Mouse (Mus musculus) lung, postnatal 0 days (tissue): ENCODE measurements at regions not wholly inside any gene's neighbourhood (a gene's known extent, or its start where the extent isn't known, plus 50 kb on each side); places are given as distances from the start of the nearest gene placed in this dataset.

Experiments used
- ATAC-seq: fragments of 200-750 bp; cut with Nextera tagmentation; 2 replicates; pipeline ENCODE4 v1.8.0; 2017; ENCODE audit warnings: moderate library complexity
- DNase-seq: peaks from one replicate; pipeline ENCODE4 v3.0.0-alpha.2; 2016; ENCODE audit warnings: low spot score
- H3K27ac ChIP-seq: fragments of 300-500 bp; sonication (generic); 2 replicates; pipeline ENCODE4 v1.5.1; 2014; ENCODE audit warnings: antibody characterized with exemption, mild to moderate bottlenecking, low read length, mixed read lengths
- H3K27me3 ChIP-seq: fragments of 300-500 bp; sonication (generic); replicated peaks from 2 replicates; pipeline ENCODE4 v1.6.1; 2014; ENCODE audit warnings: low read length, mixed read lengths; ENCODE audit not compliant: insufficient read depth
- H3K36me3 ChIP-seq: fragments of 300-500 bp; sonication (generic); 2 replicates; pipeline ENCODE4 v1.6.1; 2014; ENCODE audit warnings: low read length, mixed read lengths; ENCODE audit not compliant: insufficient read depth
- H3K4me1 ChIP-seq: fragments of 300-500 bp; sonication (generic); 2 replicates; pipeline ENCODE4 v1.6.1; 2014; ENCODE audit warnings: antibody characterized with exemption, low read depth, low read length, mixed read lengths; ENCODE audit not compliant: insufficient read depth
- H3K4me2 ChIP-seq: fragments of 300-500 bp; sonication (generic); replicated peaks from 2 replicates; pipeline ENCODE4 v1.6.1; 2014; ENCODE audit warnings: low read depth, mild to moderate bottlenecking, low read length, moderate library complexity, mixed read lengths
- H3K4me3 ChIP-seq: fragments of 300-500 bp; sonication (generic); 2 replicates; pipeline ENCODE4 v1.5.1; 2014; ENCODE audit warnings: low read depth, low read length
- H3K9ac ChIP-seq: fragments of 300-500 bp; sonication (generic); replicated peaks from 2 replicates; pipeline ENCODE4 v1.6.1; 2014; ENCODE audit warnings: low read depth, mild to moderate bottlenecking
- H3K9me3 ChIP-seq: fragments of 300-500 bp; sonication (generic); 2 replicates; pipeline ENCODE4 v1.6.1; 2016; ENCODE audit warnings: low read length, mixed read lengths
- CTCF ChIP-seq: IDR thresholded peaks from 2 replicates; pipeline ENCODE4 v1.5.1; 2016; ENCODE audit warnings: antibody characterized with exemption, mild to moderate bottlenecking
- EP300 ChIP-seq: IDR thresholded peaks from 2 replicates; pipeline ENCODE4 v1.6.1; 2016; ENCODE audit warnings: antibody characterized with exemption, mild to moderate bottlenecking, control low read depth
- WGBS: fragments of 180-500 bp; shearing (Covaris S2); extraction: QIAGEN DNeasy Blood & Tissue Kit; methylation state at CpG from one replicate; pipeline ENCODE4 v1.1.7; 2014; 5-methylcytosine and 5-hydroxymethylcytosine counted together

- DNase-seq (no peak), ATAC-seq (no peak)
- WGBS: 46% methylated on average over 1 of the region's 1 CpGs
- H3K36me3 ChIP-seq: no peaks in the 10 kb centered on the region
- no peak overlapping the region for H3K9ac ChIP-seq
- no peaks in the 10 kb centered on the region for H3K4me1 ChIP-seq
- TF ChIP-seq EP300 (no peak), CTCF (peak; percentile 13; the same call in 1 of the 2 replicates)
- no peak overlapping the region for H3K4me3 ChIP-seq
- H3K27me3 ChIP-seq: no peaks in the 10 kb centered on the region
- no peaks in the 10 kb centered on the region for H3K9me3 ChIP-seq
- H3K27ac ChIP-seq: no peak overlapping the region
- H3K4me2 ChIP-seq: no peak overlapping the region
Measured at GRCm38 (mm10) chr6:33117877-33118276, 57.8 kb upstream of the Chchd3 start.

GRCm38 (mm10) chr6:33120581-33120980, 60.5 kb upstream of the Chchd3 start:
- TF ChIP-seq CTCF (no peak), EP300 (no peak)
- H3K9ac ChIP-seq: no peak overlapping the region
- ATAC-seq: no peak
- H3K36me3 ChIP-seq: no peaks in the 10 kb centered on the region
- no peak for DNase-seq
- H3K4me1 ChIP-seq: no peaks in the 10 kb centered on the region
- H3K4me2 ChIP-seq: no peak overlapping the region
- no peaks in the 10 kb centered on the region for H3K9me3 ChIP-seq
- no peak overlapping the region for H3K4me3 ChIP-seq
- no peaks in the 10 kb centered on the region for H3K27me3 ChIP-seq
- no peak overlapping the region for H3K27ac ChIP-seq

GRCm38 (mm10) chr6:33126574-33126973, 66.5 kb upstream of the Chchd3 start:
- WGBS: 8% methylated on average over 8 of the region's 8 CpGs
- H3K27me3 ChIP-seq: no peaks in the 10 kb centered on the region
- no peak overlapping the region for H3K9ac ChIP-seq
- no peak overlapping the region for H3K4me3 ChIP-seq
- no peaks in the 10 kb centered on the region for H3K4me1 ChIP-seq
- no peak overlapping the region for H3K4me2 ChIP-seq
- DNase-seq (peak; percentile 86), ATAC-seq (peak; percentile 37; the same call in 1 of the 2 replicates)
- H3K9me3 ChIP-seq: no peaks in the 10 kb centered on the region
- peak; percentile 88 for TF ChIP-seq CTCF
- TF ChIP-seq EP300: no peak
- H3K27ac ChIP-seq: no peak overlapping the region
- no peaks in the 10 kb centered on the region for H3K36me3 ChIP-seq

GRCm38 (mm10) chr6:33136906-33137305, 76.8 kb upstream of the Chchd3 start:
- no peak overlapping the region for H3K9ac ChIP-seq
- no peak overlapping the region for H3K4me3 ChIP-seq
- no peaks in the 10 kb centered on the region for H3K36me3 ChIP-seq
- H3K4me2 ChIP-seq: no peak overlapping the region
- ATAC-seq (no peak), DNase-seq (no peak)
- H3K27ac ChIP-seq: no peak overlapping the region
- H3K9me3 ChIP-seq: no peaks in the 10 kb centered on the region
- TF ChIP-seq EP300 (no peak), CTCF (no peak)
- H3K4me1 ChIP-seq: no peaks in the 10 kb centered on the region
- 77% methylated on average over 7 of the region's 7 CpGs for WGBS
- no peaks in the 10 kb centered on the region for H3K27me3 ChIP-seq

GRCm38 (mm10) chr6:33137823-33138222, 77.8 kb upstream of the Chchd3 start:
- Histone ChIP-seq H3K4me1 (no peaks in the 10 kb centered on the region), H3K9ac (no peak overlapping the region), H3K27me3 (no peaks in the 10 kb centered on the region), H3K36me3 (no peaks in the 10 kb centered on the region), H3K4me3 (no peak overlapping the region), H3K27ac (no peak overlapping the region), H3K4me2 (no peak overlapping the region), H3K9me3 (no peaks in the 10 kb centered on the region)
- DNase-seq: peak; percentile 10
- no peak for TF ChIP-seq EP300
- no peak for TF ChIP-seq CTCF
- ATAC-seq: no peak
- 41% methylated on average over 8 of the region's 8 CpGs for WGBS

- H3K9me3 ChIP-seq: no peaks in the 10 kb centered on the region
- H3K9ac ChIP-seq: no peak overlapping the region
- DNase-seq: no peak
- WGBS: 81% methylated on average over 11 of the region's 11 CpGs
- no peak overlapping the region for H3K4me2 ChIP-seq
- no peak overlapping the region for H3K4me3 ChIP-seq
- no peaks in the 10 kb centered on the region for H3K36me3 ChIP-seq
- no peaks in the 10 kb centered on the region for H3K27me3 ChIP-seq
- TF ChIP-seq EP300 (no peak), CTCF (no peak)
- H3K27ac ChIP-seq: no peak overlapping the region
- H3K4me1 ChIP-seq: no peaks in the 10 kb centered on the region
- ATAC-seq: no peak
Measured at GRCm38 (mm10) chr6:33166479-33166878, 82.4 kb upstream of the Exoc4 start.

GRCm38 (mm10) chr6:33173606-33174005, 75.3 kb upstream of the Exoc4 start:
- H3K27ac ChIP-seq: no peak overlapping the region
- WGBS: 72% methylated on average over 12 of the region's 12 CpGs
- DNase-seq (no peak), ATAC-seq (no peak)
- H3K4me3 ChIP-seq: no peak overlapping the region
- no peak overlapping the region for H3K9ac ChIP-seq
- no peaks in the 10 kb centered on the region for H3K36me3 ChIP-seq
- H3K4me1 ChIP-seq: no peaks in the 10 kb centered on the region
- H3K4me2 ChIP-seq: no peak overlapping the region
- H3K27me3 ChIP-seq: no peaks in the 10 kb centered on the region
- TF ChIP-seq CTCF (no peak), EP300 (no peak)
- no peaks in the 10 kb centered on the region for H3K9me3 ChIP-seq
